Mouse (Mus musculus): Measurements from ENCODE around the gene Ttyh1. TPM values are rescaled to one million over a fixed set of nuclear protein-coding genes. Genes with fewer than 3 reads are reported as not detected.

Ttyh1 gene
- polyA plus RNA-seq, 2 experiments, result 0.11 to 0.24 TPM

- WGBS (ENCODE audit: insufficient replicate concordance), result 56% methylated on average over 5 of the region's 5 CpGs
- no peak overlapping the region for H3K4me3 ChIP-seq (ENCODE audit: insufficient read depth in 1 of 2, low read depth in 2 of 2, low read length in 2 of 2)
- no peak overlapping the region for H3K27ac ChIP-seq
- DNase-seq (ENCODE audit: low read depth in 3 of 3, low spot score in 3 of 3) (no peak), ATAC-seq (ENCODE audit: insufficient read depth) (no peak)
- TF ChIP-seq CTCF (IDR thresholded peaks at IDR 0.05; ENCODE audit: low read depth), result no peak
- TF ChIP-seq EP300 (IDR thresholded peaks at IDR 0.05; ENCODE audit: low read depth), result no peak
- no peak overlapping the region for H3K9ac ChIP-seq (replicated peaks)
- H3K9me3 ChIP-seq (ENCODE audit: control insufficient read depth, low read length), result no peaks in the 10 kb centered on the region
- H3K4me1 ChIP-seq (replicated peaks; ENCODE audit: control insufficient read depth in 2 of 2, insufficient read depth in 2 of 2, low read length in 1 of 2), result no peaks in the 10 kb centered on the region
- H3K36me3 ChIP-seq (replicated peaks; ENCODE audit: control insufficient read depth, insufficient read depth, low read depth), result no peaks in the 10 kb centered on the region
- H3K4me2 ChIP-seq (ENCODE audit: low read depth), result no peak overlapping the region
- no peaks in the 10 kb centered on the region for H3K27me3 ChIP-seq (ENCODE audit: control insufficient read depth, insufficient read depth, low read length)
These were observed 18.1 kb upstream of the Ttyh1 start for GRCm38 (mm10) chr7:4101144-4101543.

- Histone ChIP-seq H3K9ac (replicated peaks) (no peak overlapping the region), H3K27me3 (ENCODE audit: control insufficient read depth, insufficient read depth, low read length) (no peaks in the 10 kb centered on the region), H3K36me3 (replicated peaks; ENCODE audit: control insufficient read depth, insufficient read depth, low read depth) (no peaks in the 10 kb centered on the region), H3K4me1 (replicated peaks; ENCODE audit: control insufficient read depth in 2 of 2, insufficient read depth in 2 of 2, low read length in 1 of 2) (no peaks in the 10 kb centered on the region), H3K4me2 (ENCODE audit: low read depth) (no peak overlapping the region), H3K9me3 (ENCODE audit: control insufficient read depth, low read length) (no peaks in the 10 kb centered on the region), H3K4me3 (ENCODE audit: insufficient read depth in 1 of 2, low read depth in 2 of 2, low read length in 2 of 2) (no peak overlapping the region), H3K27ac (no peak overlapping the region)
- DNase-seq (ENCODE audit: low read depth in 3 of 3, low spot score in 3 of 3) (peak in 1 of 3 experiments; percentile 28), ATAC-seq (ENCODE audit: insufficient read depth) (no peak)
- TF ChIP-seq CTCF (IDR thresholded peaks at IDR 0.05; ENCODE audit: low read depth) (peak; percentile 76), EP300 (IDR thresholded peaks at IDR 0.05; ENCODE audit: low read depth) (no peak)
- 6% methylated on average over 4 of the region's 4 CpGs for WGBS (ENCODE audit: insufficient replicate concordance)
These were observed 15.8 kb upstream of the Ttyh1 start for GRCm38 (mm10) chr7:4103411-4103810.

- H3K27ac ChIP-seq, result no peak overlapping the region
- WGBS (ENCODE audit: insufficient replicate concordance), result 43% methylated on average over 3 of the region's 3 CpGs
- no peaks in the 10 kb centered on the region for H3K27me3 ChIP-seq (ENCODE audit: control insufficient read depth, insufficient read depth, low read length)
- H3K9ac ChIP-seq (replicated peaks), result no peak overlapping the region
- DNase-seq (ENCODE audit: low read depth in 3 of 3, low spot score in 3 of 3), result no peak
- H3K4me3 ChIP-seq (ENCODE audit: insufficient read depth in 1 of 2, low read depth in 2 of 2, low read length in 2 of 2), result no peak overlapping the region
- no peak overlapping the region for H3K4me2 ChIP-seq (ENCODE audit: low read depth)
- ATAC-seq (ENCODE audit: insufficient read depth), result no peak
- H3K9me3 ChIP-seq (ENCODE audit: control insufficient read depth, low read length), result no peaks in the 10 kb centered on the region
- H3K36me3 ChIP-seq (replicated peaks; ENCODE audit: control insufficient read depth, insufficient read depth, low read depth), result no peaks in the 10 kb centered on the region
- no peaks in the 10 kb centered on the region for H3K4me1 ChIP-seq (replicated peaks; ENCODE audit: control insufficient read depth in 2 of 2, insufficient read depth in 2 of 2, low read length in 1 of 2)
- TF ChIP-seq EP300 (IDR thresholded peaks at IDR 0.05; ENCODE audit: low read depth), result no peak
- no peak for TF ChIP-seq CTCF (IDR thresholded peaks at IDR 0.05; ENCODE audit: low read depth)
These were observed 7.4 kb upstream of the Ttyh1 start for GRCm38 (mm10) chr7:4111766-4112165.

- H3K4me1 ChIP-seq (replicated peaks; ENCODE audit: control insufficient read depth in 2 of 2, insufficient read depth in 2 of 2, low read length in 1 of 2), result no peaks in the 10 kb centered on the region
- no peaks in the 10 kb centered on the region for H3K36me3 ChIP-seq (replicated peaks; ENCODE audit: control insufficient read depth, insufficient read depth, low read depth)
- TF ChIP-seq CTCF (IDR thresholded peaks at IDR 0.05; ENCODE audit: low read depth) (no peak), EP300 (IDR thresholded peaks at IDR 0.05; ENCODE audit: low read depth) (no peak)
- no peak overlapping the region for H3K27ac ChIP-seq
- no peak overlapping the region for H3K9ac ChIP-seq (replicated peaks)
- WGBS (ENCODE audit: insufficient replicate concordance), result 47% methylated on average over 8 of the region's 8 CpGs
- H3K9me3 ChIP-seq (ENCODE audit: control insufficient read depth, low read length), result no peaks in the 10 kb centered on the region
- ATAC-seq (ENCODE audit: insufficient read depth), result no peak
- H3K4me3 ChIP-seq (ENCODE audit: insufficient read depth in 1 of 2, low read depth in 2 of 2, low read length in 2 of 2), result no peak overlapping the region
- no peak for DNase-seq (ENCODE audit: low read depth in 3 of 3, low spot score in 3 of 3)
- peaks cover 26% of the 10 kb centered on the region for H3K27me3 ChIP-seq (ENCODE audit: control insufficient read depth, insufficient read depth, low read length)
- H3K4me2 ChIP-seq (ENCODE audit: low read depth), result no peak overlapping the region
These were observed 2.0 kb upstream of the Ttyh1 start for GRCm38 (mm10) chr7:4117050-4117814.

GRCm38 (mm10) chr7:4119976-4120921, 1.0 kb downstream of the Ttyh1 start:
- H3K9me3 ChIP-seq (ENCODE audit: control insufficient read depth, low read length), result no peaks in the 10 kb centered on the region
- H3K9ac ChIP-seq (replicated peaks), result no peak overlapping the region
- TF ChIP-seq CTCF (IDR thresholded peaks at IDR 0.05; ENCODE audit: low read depth) (no peak), EP300 (IDR thresholded peaks at IDR 0.05; ENCODE audit: low read depth) (no peak)
- ATAC-seq (ENCODE audit: insufficient read depth) (no peak), DNase-seq (ENCODE audit: low read depth in 3 of 3, low spot score in 3 of 3) (no peak)
- peaks cover 26% of the 10 kb centered on the region for H3K27me3 ChIP-seq (ENCODE audit: control insufficient read depth, insufficient read depth, low read length)
- H3K36me3 ChIP-seq (replicated peaks; ENCODE audit: control insufficient read depth, insufficient read depth, low read depth), result no peaks in the 10 kb centered on the region
- WGBS (ENCODE audit: insufficient replicate concordance), result 13% methylated on average over 17 of the region's 19 CpGs
- H3K27ac ChIP-seq, result no peak overlapping the region
- no peak overlapping the region for H3K4me2 ChIP-seq (ENCODE audit: low read depth)
- H3K4me1 ChIP-seq (replicated peaks; ENCODE audit: control insufficient read depth in 2 of 2, insufficient read depth in 2 of 2, low read length in 1 of 2), result no peaks in the 10 kb centered on the region
- H3K4me3 ChIP-seq (ENCODE audit: insufficient read depth in 1 of 2, low read depth in 2 of 2, low read length in 2 of 2), result no peak overlapping the region

Measured in liver, embryonic 14.5 days (tissue).